Mouse (Mus musculus) thymus, postnatal 4 days (tissue): Measurements from ENCODE around the gene Hcfc1.

Experiments used
- DNase-seq: peaks from one replicate; pipeline ENCODE4 v3.0.0; 2021

Gene Hcfc1

GRCm38 (mm10) chrX:73941860-73942259, 24.3 kb downstream of the Hcfc1 start:
- no peak for DNase-seq

GRCm38 (mm10) chrX:73931871-73932270, 34.3 kb downstream of the Hcfc1 start:
- no peak for DNase-seq

- peak; percentile 68 for DNase-seq
Observed at GRCm38 (mm10) chrX:73930402-73931062, 35.6 kb downstream of the Hcfc1 start, which contains the start of gene Renbp. Gene Renbp (minus strand): TSS chrX:73930850.

GRCm38 (mm10) chrX:73922550-73922882, 43.6 kb downstream of the Hcfc1 start:
- peak; percentile 53 for DNase-seq

GRCm38 (mm10) chrX:73921823-73922549, 44.2 kb downstream of the Hcfc1 start, which contains the start of the genes Arhgap4 and Naa10:
Gene Arhgap4 (minus strand): TSS chrX:73921870.
Gene Naa10 (minus strand): TSS chrX:73921944.
- DNase-seq, result peak; percentile 76

- no peak for DNase-seq
Observed at GRCm38 (mm10) chrX:73921285-73921822, 44.8 kb downstream of the Hcfc1 start.

GRCm38 (mm10) chrX:73918631-73919030, 47.5 kb downstream of the Hcfc1 start:
- DNase-seq, result no peak

GRCm38 (mm10) chrX:73916945-73917344, 49.2 kb downstream of the Hcfc1 start:
- DNase-seq, result no peak

GRCm38 (mm10) chrX:73914827-73915703, 51.1 kb downstream of the Hcfc1 start:
- peak; percentile 89 for DNase-seq

GRCm38 (mm10) chrX:73911588-73911987, 54.6 kb downstream of the Hcfc1 start:
- DNase-seq, result peak; percentile 73

- DNase-seq, result peak; percentile 86
Observed at GRCm38 (mm10) chrX:73911156-73911555, 55.0 kb downstream of the Hcfc1 start.

- no peak for DNase-seq
Observed at GRCm38 (mm10) chrX:73910451-73910850, 55.7 kb downstream of the Hcfc1 start.

- DNase-seq, result no peak
Observed at GRCm38 (mm10) chrX:73910049-73910448, 56.1 kb downstream of the Hcfc1 start.

- no peak for DNase-seq
Observed at GRCm38 (mm10) chrX:73897959-73898358, 68.2 kb downstream of the Hcfc1 start.

GRCm38 (mm10) chrX:73895719-73896118, 70.4 kb downstream of the Hcfc1 start, which contains the start of gene L1cam:
Gene L1cam (minus strand): TSS chrX:73896105.
- DNase-seq, result peak; percentile 83

- no peak for DNase-seq
Observed at GRCm38 (mm10) chrX:73892833-73893232, 73.3 kb downstream of the Hcfc1 start.
